15 mouse cellular contexts compared by ENCODE assay signal in the genomic region with DNA sequence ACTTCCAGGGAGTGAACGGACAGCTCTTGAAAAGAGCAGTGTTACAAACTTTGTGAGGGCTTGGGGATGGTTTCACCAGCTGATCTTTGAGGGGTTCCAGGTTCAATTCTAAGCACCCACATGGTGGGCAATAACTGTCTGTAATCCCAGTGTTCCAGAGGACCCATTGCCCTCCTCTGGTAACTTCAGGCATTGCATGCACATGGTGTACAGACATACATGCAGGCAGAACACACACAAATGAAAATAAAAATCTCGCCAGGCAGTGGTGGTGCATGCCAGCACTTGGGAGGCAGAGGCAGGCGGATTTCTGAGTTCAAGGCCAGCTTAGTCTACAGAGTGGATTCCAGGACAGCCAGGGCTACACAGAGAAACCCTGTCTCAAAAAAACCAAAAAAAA. TPM values are rescaled to one million over a fixed set of nuclear protein-coding genes. Genes with fewer than 3 reads are reported as not detected.
A peak's percentile ranks its signal among the peaks of the same experiment; 100 is the strongest.
DNase-seq lines count a peak whose midpoint lies in the region; ATAC-seq and TF ChIP-seq lines count a peak whose summit lies in the region.
"Had no signal": no experiment of that assay in that cellular context is flagged by ENCODE, and none has a peak within 500 bp of the region (broad histone marks: within the 10 kb centered on the region; RNA-seq: fewer than 3 reads in every experiment).

No protein-coding gene starts in this region.

- H3K36me3 ChIP-seq in heart, adult 2 months (ENCODE audit: control insufficient read depth, insufficient read depth, low read length), result peaks cover 5% of the 10 kb centered on the region
- peaks cover 18% of the 10 kb centered on the region for H3K36me3 ChIP-seq in heart, embryonic 12.5 days
- no peaks in the 10 kb centered on the region for H3K36me3 ChIP-seq in liver, postnatal 0 days (replicated peaks; ENCODE audit: insufficient read depth, low read length)
- peaks cover 16% of the 10 kb centered on the region; the same call in 1 of the 2 replicates for H3K36me3 ChIP-seq in liver, embryonic 12.5 days
- no peaks in the 10 kb centered on the region for H3K36me3 ChIP-seq in ES-E14 (ENCODE audit: control insufficient read depth, insufficient read depth, low read length, poor library complexity, severe bottlenecking)
- H3K36me3 ChIP-seq: lung, embryonic 15.5 days had no signal

- TF ChIP-seq EP300 in heart, adult 2 months (IDR thresholded peaks at IDR 0.05; ENCODE audit: insufficient read depth, low read depth, low read length), result no peak
- no peak for TF ChIP-seq EP300 in liver, postnatal 0 days (IDR thresholded peaks at IDR 0.05; ENCODE audit: low read depth)

- no peak for TF ChIP-seq POLR2A in heart, adult 2 months (IDR thresholded peaks at IDR 0.05; ENCODE audit: insufficient read depth, low read depth, low read length)

- TF ChIP-seq CTCF in heart, adult 2 months (IDR thresholded peaks at IDR 0.05), result peak; percentile 39
- peak; percentile 33; the same call in 1 of the 2 replicates for TF ChIP-seq CTCF in liver, postnatal 0 days (IDR thresholded peaks at IDR 0.05; ENCODE audit: low read depth)

- H3K9ac ChIP-seq in heart, adult 2 months (ENCODE audit: low read depth, low read length), result no peak overlapping the region
- no peak overlapping the region for H3K9ac ChIP-seq in heart, embryonic 12.5 days
- no peak overlapping the region for H3K9ac ChIP-seq in liver, postnatal 0 days (replicated peaks)
- H3K9ac ChIP-seq in liver, embryonic 12.5 days, result no peak overlapping the region
- H3K9ac ChIP-seq in ES-E14 (ENCODE audit: insufficient read depth, low read depth, low read length, poor library complexity, severe bottlenecking), result no peak overlapping the region
- H3K9ac ChIP-seq: lung, embryonic 15.5 days had no signal

- in situ Hi-C loops in ES-E14 (cut with MboI; ENCODE audit: low sequenced_read_pairs in 2 of 2, unreplicated experiment in 2 of 2), result no loop called here

- no peak overlapping the region for H3K4me2 ChIP-seq in heart, embryonic 12.5 days
- no peak overlapping the region for H3K4me2 ChIP-seq in liver, postnatal 0 days (ENCODE audit: low read depth, low read length)
- H3K4me2 ChIP-seq in liver, embryonic 12.5 days, result no peak overlapping the region
- H3K4me2 ChIP-seq: lung, embryonic 15.5 days had no signal

- H3K79me2 ChIP-seq in heart, adult 2 months (replicated peaks; ENCODE audit: control insufficient read depth, insufficient read depth, low read length), result peaks cover 10% of the 10 kb centered on the region

- intact Hi-C loops in heart, adult 2 months (cut with DNase I), result no loop called here
- intact Hi-C loops in left cerebral cortex, postnatal 10 days (cut with DNase I), result no loop called here

- H3K27me3 ChIP-seq in heart, adult 2 months (ENCODE audit: control insufficient read depth, insufficient read depth, low read length), result no peaks in the 10 kb centered on the region
- H3K27me3 ChIP-seq in heart, embryonic 12.5 days (replicated peaks), result no peaks in the 10 kb centered on the region
- H3K27me3 ChIP-seq in liver, postnatal 0 days (ENCODE audit: insufficient read depth, low read length), result no peaks in the 10 kb centered on the region
- no peaks in the 10 kb centered on the region for H3K27me3 ChIP-seq in liver, embryonic 12.5 days (replicated peaks)
- H3K27me3 ChIP-seq: lung, embryonic 15.5 days had no signal

- DNase-seq in heart, adult 2 months, result no peak
- no peak for DNase-seq in liver, postnatal 0 days
- no peak for DNase-seq in ES-E14 (ENCODE audit: low read depth, low spot score)
- DNase-seq in naive thymus-derived CD4-positive, alpha-beta T cell, adult 2 months (ENCODE audit: low read depth), result peak; percentile 20
- DNase-seq in left cerebral cortex, postnatal 10 days (ENCODE audit: extremely low spot score in 1 of 2, low spot score in 2 of 2), result no peak
- DNase-seq: adrenal gland, adult 8-10 months; heart, postnatal 14 days; kidney, postnatal 10 days; thymus, postnatal 36 days had no signal

- H3K4me1 ChIP-seq in heart, adult 2 months (ENCODE audit: control insufficient read depth, insufficient read depth, low read length), result peaks cover 3% of the 10 kb centered on the region
- peaks cover 16% of the 10 kb centered on the region for H3K4me1 ChIP-seq in heart, embryonic 12.5 days (replicated peaks)
- no peaks in the 10 kb centered on the region for H3K4me1 ChIP-seq in liver, postnatal 0 days (ENCODE audit: insufficient read depth)
- peaks cover 12% of the 10 kb centered on the region for H3K4me1 ChIP-seq in liver, embryonic 12.5 days
- peaks cover 0 to 2% of the 10 kb centered on the region in 2 experiments; a peak in 2 of 4 replicates for H3K4me1 ChIP-seq in ES-E14 (ENCODE audit: control insufficient read depth in 2 of 2, insufficient read depth in 2 of 2, low read length in 2 of 2, poor library complexity in 1 of 2)
- H3K4me1 ChIP-seq: limb, embryonic 10.5 days; midbrain, embryonic 10.5 days had no signal

- no peak overlapping the region for H3K27ac ChIP-seq in heart, adult 2 months
- no peak overlapping the region for H3K27ac ChIP-seq in heart, embryonic 12.5 days (ENCODE audit: poor library complexity, severe bottlenecking)
- no peak overlapping the region for H3K27ac ChIP-seq in liver, postnatal 0 days (ENCODE audit: low read depth)
- no peak overlapping the region for H3K27ac ChIP-seq in liver, embryonic 12.5 days
- H3K27ac ChIP-seq in ES-E14 (ENCODE audit: insufficient read depth, low read depth, low read length, poor library complexity, severe bottlenecking), result no peak overlapping the region
- H3K27ac ChIP-seq: limb, embryonic 10.5 days; lung, embryonic 15.5 days; midbrain, embryonic 10.5 days had no signal

- H3K4me3 ChIP-seq in heart, adult 2 months, result no peak overlapping the region
- no peak overlapping the region for H3K4me3 ChIP-seq in heart, embryonic 12.5 days
- no peak overlapping the region for H3K4me3 ChIP-seq in liver, postnatal 0 days (ENCODE audit: low read depth, low read length)
- H3K4me3 ChIP-seq in liver, embryonic 12.5 days, result no peak overlapping the region
- no peak overlapping the region for H3K4me3 ChIP-seq in ES-E14 (ENCODE audit: insufficient read depth in 1 of 2, low read depth in 1 of 2, low read length in 2 of 2, poor library complexity in 1 of 2, severe bottlenecking in 1 of 2)
- H3K4me3 ChIP-seq: limb, embryonic 10.5 days; lung, embryonic 15.5 days; midbrain, embryonic 10.5 days had no signal

- WGBS in heart, adult 2 months, result 98% methylated on average over 3 of the region's 3 CpGs
- WGBS in heart, embryonic 12.5 days, result 91% methylated on average over 3 of the region's 3 CpGs
- 92% methylated on average over 3 of the region's 3 CpGs for WGBS in liver, postnatal 0 days (ENCODE audit: insufficient replicate concordance)
- WGBS in liver, embryonic 12.5 days (ENCODE audit: insufficient replicate concordance), result 78% methylated on average over 3 of the region's 3 CpGs

- peaks cover 5% of the 10 kb centered on the region; the same call in 1 of the 2 replicates for H3K9me3 ChIP-seq in heart, embryonic 12.5 days (replicated peaks)
- no peaks in the 10 kb centered on the region for H3K9me3 ChIP-seq in liver, postnatal 0 days (ENCODE audit: low read length)
- H3K9me3 ChIP-seq in liver, embryonic 12.5 days (replicated peaks), result no peaks in the 10 kb centered on the region
- H3K9me3 ChIP-seq in ES-E14 (ENCODE audit: control insufficient read depth, insufficient read depth, low read depth, low read length), result no peaks in the 10 kb centered on the region
- H3K9me3 ChIP-seq: limb, embryonic 10.5 days; lung, embryonic 15.5 days had no signal

- ATAC-seq in heart, embryonic 12.5 days (ENCODE audit: insufficient number of reproducible peaks, low FRiP score), result no peak
- ATAC-seq in liver, postnatal 0 days, result no peak
- no peak for ATAC-seq in liver, embryonic 12.5 days
- ATAC-seq: hindbrain, embryonic 16.5 days had no signal

TF ChIP-seq in ES-E14, 5 proteins besides CTCF, POLR2A, EP300 and RAD21:
- TF ChIP-seq ZNF384 (IDR thresholded peaks at IDR 0.05; ENCODE audit: low read depth, low read length), result 0 out of 2 replicates have a peak, but pooled peaks have one; percentile 14
- no peak for TF ChIP-seq CHD2 (IDR thresholded peaks at IDR 0.05; ENCODE audit: low read depth, low read length)
- no peak for TF ChIP-seq MAFK (IDR thresholded peaks at IDR 0.05; ENCODE audit: insufficient read depth, low read depth, low read length)
- no peak for TF ChIP-seq ZC3H11A (IDR thresholded peaks at IDR 0.05; ENCODE audit: borderline replicate concordance, low read depth, low read length)

RNA-seq across cellular contexts. Expression of a gene that starts 10.5 kb away (rescaled TPM):
- total RNA-seq in heart, adult 2 months (2021), result 10 to 100 TPM; 39.0 to 46.4 TPM
- 16.2 and 19.3 TPM in 2 replicates for polyA plus RNA-seq in heart, adult 2 months (2012; rRNA removed)
- 29.5 and 37.9 TPM in 2 replicates for polyA plus RNA-seq in heart, embryonic 12.5 days (2016; fragmentation: Nextera tagmentation; extraction: Ambion mirVana)
- 4.3 and 4.8 TPM in 2 replicates for polyA plus RNA-seq in liver, postnatal 0 days (2015; fragmentation: Nextera tagmentation; extraction: Ambion mirVana)
- polyA plus RNA-seq in liver, embryonic 12.5 days (2016; fragmentation: Nextera tagmentation; extraction: Ambion mirVana), result 11.6 and 12.8 TPM in 2 replicates
- 21.7 and 24.8 TPM in 2 replicates for total RNA-seq in ES-E14 (2012; rRNA removed)
- total RNA-seq in left cerebral cortex, postnatal 10 days (2021), result 10 to 100 TPM; 85.3 to 88.9 TPM

RNA-seq across cellular contexts. Expression of a gene that starts 55.4 kb away (rescaled TPM):
- total RNA-seq in heart, adult 2 months (2021), result 100 to 1,000 TPM; 111 to 113 TPM
- 179 and 246 TPM in 2 replicates for polyA plus RNA-seq in heart, adult 2 months (2012; rRNA removed)
- 2,142 and 2,173 TPM in 2 replicates for polyA plus RNA-seq in heart, embryonic 12.5 days (2016; fragmentation: Nextera tagmentation; extraction: Ambion mirVana)
- 574 and 747 TPM in 2 replicates for polyA plus RNA-seq in liver, postnatal 0 days (2015; fragmentation: Nextera tagmentation; extraction: Ambion mirVana)
- 1,241 and 1,342 TPM in 2 replicates for polyA plus RNA-seq in liver, embryonic 12.5 days (2016; fragmentation: Nextera tagmentation; extraction: Ambion mirVana)
- total RNA-seq in ES-E14 (2012; rRNA removed), result 824 and 994 TPM in 2 replicates
- 100 to 1,000 TPM; 308 to 325 TPM for total RNA-seq in left cerebral cortex, postnatal 10 days (2021)
